Mouse (Mus musculus): ENCODE results near the gene Fars2.

GRCm38 (mm10) chr13:36273497-36273896 is 156.3 kb downstream of the Fars2 start:
- TF ChIP-seq CTCF (IDR thresholded peaks at IDR 0.05; ENCODE audit: low read depth) (no peak), EP300 (IDR thresholded peaks at IDR 0.05; ENCODE audit: low read depth) (no peak)

All from liver, postnatal 0 days (tissue).